Mouse (Mus musculus) T-cell, adult 2 months (primary cell): Measurements from ENCODE around the gene Cgref1.
A peak's percentile ranks its signal among the peaks of the same experiment; 100 is the strongest.

Experiments
- DNase-seq: peaks from one replicate; pipeline ENCODE4 v3.0.0; 2022; ENCODE audit warnings: low spot score

Gene Cgref1

GRCm38 (mm10) chr5:30944956-30945781, at the start of gene Cgref1:
Cgref1 (minus strand) TSS chr5:30945591.
- peak; percentile 16 for DNase-seq

GRCm38 (mm10) chr5:30994074-30994473, 48.7 kb upstream of the Cgref1 start:
- no peak for DNase-seq

GRCm38 (mm10) chr5:30992980-30993676, 47.7 kb upstream of the Cgref1 start:
- no peak for DNase-seq

DNA sequence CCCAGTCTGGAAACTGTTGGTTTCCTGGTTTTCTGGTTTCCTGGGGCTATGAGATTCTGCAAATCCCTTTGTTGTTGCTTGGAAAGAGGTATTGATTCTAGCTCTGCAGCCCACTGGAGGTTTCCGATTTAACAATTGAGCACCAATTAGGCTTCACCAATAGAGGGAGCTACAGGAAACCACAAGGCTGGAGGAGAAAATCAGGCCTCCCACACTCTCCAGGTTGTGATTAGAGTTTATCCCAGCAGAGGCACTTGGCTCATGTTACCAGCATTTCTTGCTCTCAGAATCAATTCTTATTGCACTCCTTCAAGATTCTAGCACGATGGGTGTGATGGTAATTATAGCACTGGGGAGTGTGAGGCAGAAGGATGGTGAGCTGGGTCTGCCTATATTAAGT, 37.0 kb upstream of the Cgref1 start:
- DNase-seq = no peak

- no peak for DNase-seq
These were observed 29.7 kb upstream of the Cgref1 start for GRCm38 (mm10) chr5:30974870-30975656.

GRCm38 (mm10) chr5:30969440-30969839, 24.0 kb upstream of the Cgref1 start:
- DNase-seq = no peak

- no peak for DNase-seq
These were observed 23.0 kb upstream of the Cgref1 start, which contains the start of gene Tcf23 for GRCm38 (mm10) chr5:30968416-30968815. Tcf23 (plus strand) TSS chr5:30968662.

- no peak for DNase-seq
These were observed 20.8 kb upstream of the Cgref1 start for GRCm38 (mm10) chr5:30966189-30966588.

DNA sequence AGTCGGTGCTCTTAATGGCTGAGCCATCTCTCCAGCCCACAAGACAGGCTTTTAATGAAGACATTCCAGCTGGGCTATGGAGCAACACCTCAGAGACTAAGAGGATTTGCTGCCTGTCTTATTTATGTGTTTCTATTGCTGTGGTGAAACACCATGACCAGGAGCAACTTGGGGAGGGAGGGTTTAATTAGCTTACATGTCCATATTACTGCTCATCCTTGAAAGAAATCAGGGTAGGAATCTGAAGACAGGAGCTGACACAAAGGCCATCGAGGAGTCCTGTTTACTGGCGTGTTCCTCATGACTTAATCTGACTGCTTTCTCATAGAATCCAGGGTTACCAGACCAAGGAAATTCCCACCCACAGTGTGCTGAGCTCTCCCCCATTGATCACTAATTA, 18.5 kb upstream of the Cgref1 start:
- DNase-seq = no peak

DNA sequence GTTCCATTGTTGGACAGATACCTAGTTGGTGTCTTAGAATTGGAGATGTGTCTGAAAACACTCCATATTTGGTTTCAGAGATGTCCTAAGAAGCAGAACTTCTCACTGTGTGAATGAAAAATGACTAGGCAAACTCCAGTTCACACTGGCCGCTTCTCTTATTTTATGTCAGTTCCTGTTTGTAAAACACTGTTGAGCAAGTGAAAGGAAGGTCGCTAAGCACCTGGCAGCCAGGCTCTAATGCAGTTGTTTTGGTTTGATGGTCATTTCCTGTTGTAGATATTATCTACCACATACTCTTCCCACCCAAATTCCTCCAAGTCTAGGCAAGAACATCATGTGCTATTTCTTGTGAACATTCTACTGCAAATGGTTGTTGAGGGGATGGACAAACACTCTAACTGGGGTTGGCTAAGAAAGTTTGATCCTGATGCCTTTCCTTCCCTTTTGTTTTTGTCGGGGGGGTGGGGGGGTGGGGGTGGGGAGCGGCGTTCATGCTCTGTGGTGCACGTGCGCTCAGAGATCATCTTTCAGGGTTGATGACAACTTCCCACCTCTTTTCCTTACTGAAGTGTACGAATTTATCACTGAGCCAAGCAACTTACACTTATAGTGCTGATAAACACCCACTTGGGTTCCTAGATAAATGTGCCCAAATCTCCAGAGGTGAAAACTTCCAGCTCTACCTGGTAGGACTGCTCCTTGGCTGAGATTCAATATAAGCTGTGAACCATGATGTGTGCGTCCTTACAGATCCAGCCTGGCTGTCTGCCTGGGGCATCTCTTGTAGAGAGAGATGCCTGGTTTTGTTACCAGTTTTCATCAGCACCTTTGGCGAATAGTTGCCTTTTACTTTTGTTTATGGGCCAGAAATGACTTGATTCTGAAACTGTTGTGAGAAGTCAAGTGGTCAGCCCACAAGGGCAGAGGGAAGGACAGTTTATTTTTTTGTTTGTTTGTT, 16.4 kb upstream of the Cgref1 start:
- DNase-seq = peak; percentile 56

DNA sequence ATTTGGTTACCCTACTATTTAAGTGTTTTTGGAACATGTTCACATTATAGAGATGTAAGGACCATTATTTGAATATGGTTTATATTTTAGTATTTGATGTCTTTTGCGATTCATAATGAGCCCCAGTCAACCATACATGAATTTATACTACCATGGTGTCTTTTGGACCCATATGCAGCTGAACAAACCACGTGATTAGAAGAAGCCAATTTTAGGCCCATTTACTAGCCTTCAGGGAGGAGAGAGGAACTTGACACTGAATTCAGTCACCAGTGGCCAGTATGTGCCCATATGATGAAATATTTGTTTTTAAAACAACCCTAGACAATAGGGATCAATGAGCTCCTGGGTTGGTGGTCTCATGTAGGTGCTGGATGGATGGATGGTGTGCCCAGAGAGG, 15.4 kb upstream of the Cgref1 start:
- no peak for DNase-seq

DNA sequence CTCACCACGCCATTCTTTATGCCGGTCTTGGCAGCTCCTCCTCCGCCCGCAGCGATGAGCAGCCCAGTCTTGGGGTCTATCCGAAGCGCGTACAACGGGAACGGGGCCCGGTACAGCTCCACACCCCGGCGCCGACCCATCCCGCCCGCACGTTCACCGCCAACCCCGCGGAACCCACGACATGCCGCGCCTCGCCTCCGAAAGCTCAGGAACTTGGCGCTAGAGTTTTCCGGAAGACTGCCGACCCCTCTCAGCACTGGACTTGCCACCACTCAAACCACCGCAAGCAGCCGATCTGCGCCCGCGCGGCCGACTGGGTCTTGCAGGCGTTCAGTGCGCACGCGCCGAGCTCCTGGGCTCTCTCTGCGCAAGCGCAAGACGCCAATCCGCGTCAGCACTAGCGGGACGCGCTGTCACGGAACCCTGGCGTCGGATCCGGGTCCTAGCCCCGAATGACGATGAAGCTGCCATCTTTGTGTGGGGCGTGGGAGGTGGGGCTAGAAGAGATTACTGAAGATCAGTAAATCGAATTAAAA, 14.6 kb upstream of the Cgref1 start, which contains the start of gene Preb:
Preb (minus strand) TSS at position 396 of the 536 bp plus-strand sequence.
- DNase-seq = peak; percentile 97

DNA sequence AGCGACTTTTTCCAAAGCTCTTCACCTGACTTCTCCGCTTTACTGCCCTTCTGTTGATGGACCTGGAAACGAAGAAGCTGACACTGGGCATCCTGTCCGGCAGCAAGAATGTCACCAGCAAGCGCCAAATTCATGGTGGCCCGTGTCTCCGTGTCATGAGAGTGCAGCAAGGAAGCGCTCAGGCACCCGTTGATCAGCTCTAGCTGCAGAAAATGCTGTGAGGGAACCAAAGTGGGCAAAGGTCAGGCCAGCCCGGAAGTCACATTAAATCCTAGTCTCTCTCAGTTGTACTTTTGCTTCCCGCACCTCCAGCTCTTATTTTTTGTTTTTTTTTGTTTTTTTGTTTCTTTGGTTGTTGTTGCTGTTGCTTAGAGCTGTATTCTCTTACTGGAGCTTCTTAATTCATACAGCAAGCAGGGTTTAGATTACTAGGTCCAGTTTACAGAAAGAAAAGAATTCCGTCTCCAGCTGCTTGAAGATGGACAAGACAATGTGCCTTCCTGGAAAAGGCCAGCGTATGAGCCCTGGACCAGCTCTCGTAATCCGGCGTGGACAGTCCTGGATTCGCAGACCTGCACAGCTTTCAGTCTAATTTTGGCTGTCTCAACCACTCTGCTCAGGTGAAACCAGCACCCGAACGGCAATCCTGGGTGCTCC, 13.9 kb upstream of the Cgref1 start:
- DNase-seq = no peak

GRCm38 (mm10) chr5:30957891-30958290, 12.5 kb upstream of the Cgref1 start:
- no peak for DNase-seq

- DNase-seq = no peak
These were observed 10.4 kb upstream of the Cgref1 start for GRCm38 (mm10) chr5:30955751-30956150.

- DNase-seq = no peak
These were observed 9.2 kb upstream of the Cgref1 start for GRCm38 (mm10) chr5:30954556-30954955.

DNA sequence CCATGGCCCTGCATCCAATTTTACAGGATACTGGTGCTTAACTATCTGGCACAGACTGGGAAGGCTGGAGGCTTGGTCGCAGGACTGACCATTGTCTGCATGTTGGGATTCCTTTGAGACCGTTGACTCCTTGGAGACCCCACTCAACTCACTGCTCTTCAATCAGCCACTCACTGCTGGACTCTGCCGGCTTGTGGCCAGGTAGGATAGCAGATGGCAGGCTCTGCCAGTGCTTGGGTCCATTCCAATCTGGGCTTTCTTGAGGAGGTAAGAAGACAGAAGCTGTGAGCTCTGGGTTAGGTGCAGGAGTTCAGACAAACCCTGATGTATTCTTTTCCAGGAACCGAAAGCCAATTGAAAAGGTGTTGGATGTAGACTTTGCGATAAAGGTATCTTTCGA, 8.7 kb upstream of the Cgref1 start:
- DNase-seq = no peak

DNA sequence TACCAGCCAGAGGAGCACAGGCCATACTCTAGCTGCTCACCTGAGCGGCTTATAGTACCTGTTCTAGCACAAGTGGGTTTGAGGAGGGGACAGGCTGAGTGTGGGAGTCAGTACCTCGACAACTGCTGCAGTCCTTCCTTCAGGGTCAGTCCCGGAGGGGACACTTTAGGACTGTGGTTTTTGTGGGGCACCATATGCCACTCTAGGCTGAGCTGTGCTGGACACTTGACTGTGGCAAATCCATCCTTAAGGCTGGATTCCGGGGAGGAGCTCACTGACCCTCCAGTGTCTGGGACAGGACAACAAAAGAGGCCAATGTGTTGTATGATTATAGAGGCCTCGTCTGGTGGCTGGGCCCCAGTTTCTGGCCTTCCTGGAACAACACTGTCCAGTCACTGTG, 7.2 kb upstream of the Cgref1 start:
- no peak for DNase-seq

DNA sequence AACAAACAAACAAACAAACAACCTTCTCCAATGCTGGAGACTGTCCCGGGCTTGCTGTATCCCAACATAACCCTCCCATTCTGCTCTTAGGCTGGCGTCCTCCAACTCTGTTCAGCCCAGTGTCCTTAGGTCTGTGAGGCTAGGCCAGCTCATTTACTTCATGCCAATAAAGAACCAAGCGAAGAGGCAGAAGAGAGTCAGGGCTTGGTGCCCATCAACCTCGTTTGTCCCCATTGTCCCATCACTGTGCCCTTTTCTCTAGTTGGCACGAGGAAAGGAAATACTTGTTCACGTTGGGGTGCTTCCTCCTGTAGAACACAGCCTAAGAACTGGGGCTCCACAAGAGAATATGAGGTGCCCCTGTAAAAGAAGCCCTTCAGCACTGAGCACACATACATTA, 6.3 kb upstream of the Cgref1 start:
- DNase-seq = no peak

GRCm38 (mm10) chr5:30950922-30951321, 5.5 kb upstream of the Cgref1 start:
- no peak for DNase-seq

GRCm38 (mm10) chr5:30950451-30950850, 5.1 kb upstream of the Cgref1 start:
- no peak for DNase-seq
